Mouse (Mus musculus) kidney, embryonic 14.5 days (tissue): ENCODE measurements around the gene Stoml1. TPM values are rescaled to one million over a fixed set of nuclear protein-coding genes. Genes with fewer than 3 reads are reported as not detected.

Experiments
- microRNA-seq: library from miRNA; unstranded; fragments of <30 nt; microRNA quantifications from one replicate; pipeline ENCODE4, GENCODE M21; 2016
- polyA plus RNA-seq: library from polyadenylated mRNA; unstranded; fragments of >200 nt; fragmentation: Nextera tagmentation; extraction: Ambion mirVana; gene quantifications from 2 replicates; pipeline ENCODE4 v1.2.1, GENCODE M21; 2014

Stoml1 gene
- polyA plus RNA-seq, 1 experiment from 2014 or later: 29.8 TPM

Small RNA genes within 50 kb of the gene (microRNA-seq; reads per million reads assigned to microRNA genes)
- not detected for gene Mir6385

Other genes starting within 250 kb of the Stoml1 start
- 0.47 and 0.87 TPM in 2 replicates for gene Cyp11a1, start 246.8 kb upstream of the Stoml1 start, polyA plus RNA-seq
- 25.7 and 39.2 TPM in 2 replicates for gene Stra6, start 189.4 kb upstream of the Stoml1 start, polyA plus RNA-seq
- gene Ccdc33, start 134.3 kb upstream of the Stoml1 start, polyA plus RNA-seq: 0.09 and 0.57 TPM in 2 replicates
- 47.4 and 48.6 TPM in 2 replicates for gene Islr, start 48.9 kb upstream of the Stoml1 start, polyA plus RNA-seq
- 0.12 and 0.23 TPM in 2 replicates for gene Islr2, start 48.8 kb upstream of the Stoml1 start, polyA plus RNA-seq
- gene Pml, start 3.4 kb upstream of the Stoml1 start, polyA plus RNA-seq: 13.5 and 25.0 TPM in 2 replicates
- gene Loxl1, start 60.0 kb downstream of the Stoml1 start, polyA plus RNA-seq: 26.0 and 27.0 TPM in 2 replicates
- gene Tbc1d21, start 117.3 kb downstream of the Stoml1 start, polyA plus RNA-seq: not detected in 2 replicates
- gene Insyn1, start 235.4 kb downstream of the Stoml1 start, polyA plus RNA-seq: 3.0 and 4.0 TPM in 2 replicates